In the genomic region with DNA sequence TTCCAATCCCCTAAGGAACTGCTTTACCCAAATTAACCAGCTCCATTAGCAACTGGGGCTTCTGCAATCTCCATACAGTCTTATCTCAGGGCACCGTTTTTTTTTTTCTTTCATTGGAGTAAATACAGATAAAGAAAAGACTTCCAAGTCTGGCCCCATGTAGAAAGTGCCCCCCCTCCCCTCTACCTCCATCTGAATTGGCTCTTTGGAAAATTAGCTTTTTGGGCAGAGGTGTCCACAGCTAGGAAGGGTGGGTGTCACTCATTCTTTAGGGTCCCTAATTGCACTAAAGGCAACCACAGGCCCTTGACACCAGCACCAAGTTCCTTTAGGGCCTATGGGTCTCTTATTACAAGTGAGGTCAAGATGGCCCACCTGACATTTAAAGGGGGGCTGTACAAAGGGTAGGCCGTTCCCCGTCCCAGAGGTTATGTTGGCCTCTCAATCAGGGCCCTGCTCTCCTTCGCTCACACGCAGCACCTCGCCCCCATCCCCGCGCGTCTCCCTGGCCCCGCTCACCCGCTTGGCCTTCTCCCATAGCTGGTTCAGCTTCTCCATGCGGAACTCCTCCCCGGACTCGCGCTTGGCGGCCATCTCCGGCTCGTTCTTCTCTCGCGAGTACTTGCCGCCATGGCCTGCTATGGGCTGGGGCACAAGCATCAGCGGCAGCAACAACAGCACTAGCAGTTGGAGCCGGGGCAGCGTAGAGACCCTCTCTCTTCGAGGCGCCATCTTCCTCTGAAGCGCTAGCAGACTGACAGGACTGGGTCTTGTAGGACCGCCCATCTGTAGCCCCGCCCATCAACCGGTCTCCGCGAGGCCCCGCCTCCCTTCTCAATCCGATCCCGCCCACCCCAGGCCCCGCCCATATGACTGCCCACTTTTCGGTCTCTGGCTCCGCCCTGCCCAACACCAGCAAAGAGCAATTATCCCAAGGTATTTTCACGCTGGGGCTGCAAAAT, we compare ENCODE assay signal across 8 mouse cellular contexts. TPM values are rescaled to one million over a fixed set of nuclear protein-coding genes. Genes with fewer than 3 reads are reported as not detected.
A peak's percentile ranks its signal among the peaks of the same experiment; 100 is the strongest.
DNase-seq lines count a peak whose midpoint lies in the region; ATAC-seq and TF ChIP-seq lines count a peak whose summit lies in the region.

A gene (minus strand): TSS at position 807 of the 962 bp plus-strand sequence.

- H3K36me3 ChIP-seq in forebrain, embryonic 10.5 days (replicated peaks): peaks cover 24% of the 10 kb centered on the region
- H3K36me3 ChIP-seq in heart, embryonic 15.5 days: peaks cover 24% of the 10 kb centered on the region
- peaks cover 20% of the 10 kb centered on the region for H3K36me3 ChIP-seq in liver, embryonic 14.5 days (replicated peaks; ENCODE audit: control insufficient read depth, insufficient read depth, low read depth)
- H3K36me3 ChIP-seq in neural tube, embryonic 11.5 days (ENCODE audit: control insufficient read depth, insufficient read depth, low read length): no peaks in the 10 kb centered on the region; the same call in none of the 2 replicates
- H3K36me3 ChIP-seq in stomach, postnatal 0 days (ENCODE audit: control insufficient read depth, insufficient read depth, low read length): peaks cover 19% of the 10 kb centered on the region

- peak; percentile 94 for ATAC-seq in heart, embryonic 15.5 days (replicated peaks; ENCODE audit: insufficient number of reproducible peaks, insufficient read depth, low FRiP score, low read depth)
- peak; percentile 85 for ATAC-seq in liver, embryonic 14.5 days (ENCODE audit: insufficient read depth)
- peak; percentile 93 for ATAC-seq in neural tube, embryonic 11.5 days (ENCODE audit: insufficient read depth, low FRiP score, low TSS enrichment)
- ATAC-seq in stomach, postnatal 0 days (ENCODE audit: low FRiP score, low TSS enrichment): peak; percentile 94

- H3K9ac ChIP-seq in heart, embryonic 15.5 days: peak within 1 kb of the TSS; percentile 77
- H3K9ac ChIP-seq in liver, embryonic 14.5 days (replicated peaks): peak within 1 kb of the TSS; percentile 87
- peak within 1 kb of the TSS; percentile 84 for H3K9ac ChIP-seq in neural tube, embryonic 11.5 days (ENCODE audit: low read length)
- H3K9ac ChIP-seq in stomach, postnatal 0 days (ENCODE audit: low read length): peak within 1 kb of the TSS; percentile 81

- H3K4me3 ChIP-seq in forebrain, embryonic 10.5 days: peak within 1 kb of the TSS; percentile 83
- peak within 1 kb of the TSS; percentile 74 for H3K4me3 ChIP-seq in heart, embryonic 15.5 days
- H3K4me3 ChIP-seq in liver, embryonic 14.5 days (ENCODE audit: insufficient read depth in 1 of 2, low read depth in 2 of 2, low read length in 2 of 2): peak within 1 kb of the TSS; percentile 74 to 96
- peak within 1 kb of the TSS; percentile 76 for H3K4me3 ChIP-seq in neural tube, embryonic 11.5 days (ENCODE audit: low read depth, low read length)
- peak within 1 kb of the TSS; percentile 77 for H3K4me3 ChIP-seq in stomach, postnatal 0 days (ENCODE audit: low read depth, low read length)

- H3K27ac ChIP-seq in forebrain, embryonic 10.5 days: peak within 1 kb of the TSS; percentile 87
- peak within 1 kb of the TSS; percentile 72 for H3K27ac ChIP-seq in heart, embryonic 15.5 days
- peak within 1 kb of the TSS; percentile 65 for H3K27ac ChIP-seq in liver, embryonic 14.5 days
- H3K27ac ChIP-seq in neural tube, embryonic 11.5 days (ENCODE audit: low read depth, low read length): 0 out of 2 replicates have a peak within 1 kb of the TSS, but pooled peaks have one; percentile 27
- H3K27ac ChIP-seq in stomach, postnatal 0 days (replicated peaks): peak within 1 kb of the TSS; percentile 83

- WGBS in forebrain, embryonic 10.5 days: under 1% methylated on average over 39 of the region's 39 CpGs
- under 1% methylated on average over 39 of the region's 39 CpGs for WGBS in heart, embryonic 15.5 days
- WGBS in liver, embryonic 14.5 days (ENCODE audit: insufficient replicate concordance): under 1% methylated on average over 39 of the region's 39 CpGs
- WGBS in neural tube, embryonic 11.5 days: under 1% methylated on average over 39 of the region's 39 CpGs
- WGBS in stomach, postnatal 0 days: under 1% methylated on average over 35 of the region's 39 CpGs

- H3K9me3 ChIP-seq in forebrain, embryonic 10.5 days: no peaks in the 10 kb centered on the region
- no peaks in the 10 kb centered on the region for H3K9me3 ChIP-seq in heart, embryonic 15.5 days (replicated peaks)
- no peaks in the 10 kb centered on the region for H3K9me3 ChIP-seq in liver, embryonic 14.5 days (ENCODE audit: control insufficient read depth, low read length)
- H3K9me3 ChIP-seq in neural tube, embryonic 11.5 days (ENCODE audit: control insufficient read depth, low read length): no peaks in the 10 kb centered on the region
- no peaks in the 10 kb centered on the region for H3K9me3 ChIP-seq in stomach, postnatal 0 days (ENCODE audit: control insufficient read depth, low read length)

- no peak for TF ChIP-seq CTCF in liver, embryonic 14.5 days (IDR thresholded peaks at IDR 0.05; ENCODE audit: low read depth)
- no peak; the same call in 1 of the 2 replicates for TF ChIP-seq CTCF in stomach, postnatal 0 days (IDR thresholded peaks at IDR 0.05; ENCODE audit: low read depth)

- DNase-seq in CD8-positive naive resting alpha-beta T cell, adult 2 months (ENCODE audit: low read depth in 2 of 2, low spot score in 2 of 2): peak; percentile 71 to 82
- peak; percentile 71 for DNase-seq in c-Kit-positive CD71-negative TER-119-negative erythroid progenitor cells, embryonic 14.5 days (ENCODE audit: low read depth)
- peak; percentile 97 for DNase-seq in forebrain, embryonic 10.5 days (ENCODE audit: extremely low spot score, low spot score)
- DNase-seq in kidney, postnatal 25 days: peak; percentile 92 to 94
- DNase-seq in liver, embryonic 14.5 days (ENCODE audit: low read depth in 3 of 3, low spot score in 3 of 3): peak; percentile 79
- DNase-seq in neural tube, embryonic 11.5 days (ENCODE audit: low spot score): peak; percentile 95
- DNase-seq in stomach, postnatal 0 days (ENCODE audit: low spot score): peak; percentile 97

- TF ChIP-seq EP300 in liver, embryonic 14.5 days (IDR thresholded peaks at IDR 0.05; ENCODE audit: low read depth): no peak
- no peak for TF ChIP-seq EP300 in stomach, postnatal 0 days (optimal IDR thresholded peaks at IDR 0.05)

- 0 out of 2 replicates have a peak, but pooled peaks cover 12% of the 10 kb centered on the region for H3K27me3 ChIP-seq in forebrain, embryonic 10.5 days (ENCODE audit: poor library complexity, severe bottlenecking)
- peaks cover 4% of the 10 kb centered on the region for H3K27me3 ChIP-seq in heart, embryonic 15.5 days
- no peaks in the 10 kb centered on the region for H3K27me3 ChIP-seq in liver, embryonic 14.5 days (ENCODE audit: control insufficient read depth, insufficient read depth, low read length)
- H3K27me3 ChIP-seq in neural tube, embryonic 11.5 days (ENCODE audit: control insufficient read depth, insufficient read depth, low read length): no peaks in the 10 kb centered on the region
- no peaks in the 10 kb centered on the region for H3K27me3 ChIP-seq in stomach, postnatal 0 days (ENCODE audit: control insufficient read depth, insufficient read depth, low read length)

- H3K4me2 ChIP-seq in heart, embryonic 15.5 days: peak within 1 kb of the TSS; percentile 84
- H3K4me2 ChIP-seq in liver, embryonic 14.5 days (ENCODE audit: low read depth): peak within 1 kb of the TSS; percentile 92
- peak within 1 kb of the TSS; percentile 74 for H3K4me2 ChIP-seq in neural tube, embryonic 11.5 days (ENCODE audit: low read depth)
- peak within 1 kb of the TSS; percentile 71 for H3K4me2 ChIP-seq in stomach, postnatal 0 days (replicated peaks; ENCODE audit: low read depth)

- peaks cover 31% of the 10 kb centered on the region for H3K4me1 ChIP-seq in forebrain, embryonic 10.5 days
- H3K4me1 ChIP-seq in heart, embryonic 15.5 days (replicated peaks): peaks cover 25% of the 10 kb centered on the region
- H3K4me1 ChIP-seq in liver, embryonic 14.5 days (replicated peaks; ENCODE audit: control insufficient read depth in 2 of 2, insufficient read depth in 2 of 2, low read length in 1 of 2): peaks cover 19 to 21% of the 10 kb centered on the region in 2 experiments
- peaks cover 10% of the 10 kb centered on the region; the same call in 1 of the 2 replicates for H3K4me1 ChIP-seq in neural tube, embryonic 11.5 days (ENCODE audit: control insufficient read depth, insufficient read depth, low read length)
- peaks cover 8% of the 10 kb centered on the region for H3K4me1 ChIP-seq in stomach, postnatal 0 days (replicated peaks; ENCODE audit: control insufficient read depth, insufficient read depth)

RNA-seq across cellular contexts. Expression of the gene that starts here (rescaled TPM):
- polyA plus RNA-seq in forebrain, embryonic 10.5 days (2016; fragmentation: Nextera tagmentation; extraction: Ambion mirVana): 73.0 and 75.0 TPM in 2 replicates
- 92.4 and 118 TPM in 2 replicates for polyA plus RNA-seq in heart, embryonic 15.5 days (2015; fragmentation: Nextera tagmentation; extraction: Ambion mirVana)
- polyA plus RNA-seq in liver, embryonic 14.5 days (2012; rRNA removed): 17.7 and 22.7 TPM in 2 replicates
- polyA plus RNA-seq in liver, embryonic 14.5 days (2014; fragmentation: Nextera tagmentation; extraction: Ambion mirVana): 72.6 and 80.2 TPM in 2 replicates
- polyA plus RNA-seq in neural tube, embryonic 11.5 days (2014; fragmentation: Nextera tagmentation; extraction: Ambion mirVana): 94.1 and 101 TPM in 2 replicates
- 101 and 116 TPM in 2 replicates for polyA plus RNA-seq in stomach, postnatal 0 days (2015; fragmentation: Nextera tagmentation; extraction: Ambion mirVana)

Comparison
In these comparisons a context has a peak if more than half of its experiments do, and no peak if none do; other contexts are left out.
1. Peak in every context shown above with its lines: DNase-seq, ATAC-seq, H3K4me3 ChIP-seq and H3K27ac ChIP-seq.
2. H3K27ac ChIP-seq: peak in every context shown above with its lines; median percentile 87 in forebrain, embryonic 10.5 days; 83 in stomach, postnatal 0 days; 72 in heart, embryonic 15.5 days; 65 in liver, embryonic 14.5 days; 27 in neural tube, embryonic 11.5 days.